Mouse (Mus musculus): Measurements from ENCODE around the gene Dact3. TPM values are rescaled to one million over a fixed set of nuclear protein-coding genes. Genes with fewer than 3 reads are reported as not detected.

Dact3 gene
- total RNA-seq, 2 experiments from 2014 or later: 176 to 184 TPM

DNA sequence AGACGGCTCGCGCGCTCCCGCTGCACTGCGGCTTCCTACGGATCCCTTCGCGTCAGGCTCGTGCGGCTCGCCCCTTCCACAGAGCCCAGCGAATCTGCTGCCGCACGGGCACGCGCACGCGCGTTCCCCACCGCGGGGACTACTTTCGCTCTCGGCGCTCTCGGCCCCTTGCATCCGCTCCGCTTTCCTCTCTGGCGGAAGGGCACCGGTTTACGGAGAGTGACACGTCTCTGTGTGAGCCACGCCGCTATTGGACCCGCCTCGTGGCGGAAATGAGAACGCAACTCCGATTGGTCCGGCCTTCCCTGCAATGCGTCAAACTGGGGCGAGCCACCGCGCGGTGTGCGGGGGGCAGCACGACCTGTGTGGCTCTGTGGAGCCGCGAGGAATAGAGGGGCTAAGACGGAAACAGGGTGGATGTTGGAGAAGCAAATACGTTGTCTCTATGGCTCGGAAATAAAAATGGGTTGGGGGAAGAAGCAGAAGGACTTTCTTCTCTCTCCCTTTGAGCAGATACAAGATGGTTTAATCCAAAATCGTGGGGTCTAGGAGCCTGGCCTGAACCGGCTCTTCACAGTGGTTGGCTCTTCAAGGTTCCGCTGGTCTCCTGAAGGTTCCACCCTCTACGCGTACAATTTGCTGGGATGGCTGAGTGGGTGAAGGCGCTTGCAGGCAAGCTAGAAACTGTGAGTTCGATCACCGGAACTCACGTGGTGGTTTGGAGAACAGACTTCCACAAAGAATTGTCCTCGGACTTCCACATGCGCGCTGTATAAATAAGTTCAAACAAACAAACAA, 49.1 kb downstream of the Dact3 start, which contains the start of gene Calm3:
Gene Calm3, minus strand, starts transcription at position 78 of the 798 bp plus-strand sequence.
- intact Hi-C loops (cut with DNase I): loop anchor here (2.0 to 10.0 kb wide), 2 partner anchors 21 to 999 kb away; partner anchors contain the start of genes Pnmal2 and Selenow
- peak; percentile 99 to 100 for DNase-seq (ENCODE audit: low spot score in 2 of 2)

DNA sequence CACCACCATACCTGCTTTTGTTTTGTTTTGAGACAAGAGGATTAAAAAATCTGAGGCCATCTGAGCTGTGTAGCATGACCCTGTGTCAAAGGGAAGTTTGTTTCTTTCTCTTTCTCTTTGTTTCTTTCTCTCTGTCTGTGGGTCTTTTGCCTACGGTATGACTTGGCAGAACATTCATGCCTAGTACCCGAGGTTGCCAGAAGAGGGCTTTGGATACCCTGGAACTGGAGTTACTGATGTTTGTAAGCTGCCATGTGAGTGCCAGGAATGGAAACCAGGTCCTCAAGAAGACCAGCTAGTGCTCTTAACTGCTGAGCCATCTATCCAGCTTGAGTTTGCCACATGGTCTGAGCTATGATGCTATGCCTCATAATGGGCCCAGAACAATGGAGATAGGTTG, 53.2 kb downstream of the Dact3 start:
- intact Hi-C loops (cut with DNase I): loop anchor here (10.0 kb wide), 1 partner anchor 1004 kb away; the partner anchor contains the start of gene Selenow

DNA sequence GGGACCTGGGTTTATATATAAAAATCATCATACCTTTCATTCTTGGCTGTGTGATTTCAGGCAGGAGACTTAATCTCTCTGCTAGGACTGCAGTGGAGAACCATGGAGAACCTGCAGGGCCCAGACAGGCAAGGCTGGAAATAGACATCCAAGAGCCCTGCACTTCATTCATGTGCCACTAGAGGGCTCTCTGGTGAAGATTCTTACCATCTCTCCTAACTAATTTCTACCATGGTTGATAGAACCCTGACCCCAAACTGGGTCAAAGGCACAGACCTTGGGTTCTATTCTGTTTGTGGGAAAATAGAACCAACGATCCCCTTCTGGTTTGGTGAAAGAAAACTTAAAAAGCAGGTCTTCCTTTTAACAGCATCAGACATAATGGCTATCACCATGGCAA, 55.7 kb downstream of the Dact3 start:
- intact Hi-C loops (cut with DNase I): loop anchor here (5.0 kb wide), 1 partner anchor 121 kb away; no protein-coding TSS in a partner anchor
- DNase-seq (ENCODE audit: low spot score in 2 of 2): peak; percentile 84 to 89

More for the DNA sequence above, 53.2 kb downstream of the Dact3 start:
- no peak for DNase-seq (ENCODE audit: low spot score in 2 of 2)

DNA sequence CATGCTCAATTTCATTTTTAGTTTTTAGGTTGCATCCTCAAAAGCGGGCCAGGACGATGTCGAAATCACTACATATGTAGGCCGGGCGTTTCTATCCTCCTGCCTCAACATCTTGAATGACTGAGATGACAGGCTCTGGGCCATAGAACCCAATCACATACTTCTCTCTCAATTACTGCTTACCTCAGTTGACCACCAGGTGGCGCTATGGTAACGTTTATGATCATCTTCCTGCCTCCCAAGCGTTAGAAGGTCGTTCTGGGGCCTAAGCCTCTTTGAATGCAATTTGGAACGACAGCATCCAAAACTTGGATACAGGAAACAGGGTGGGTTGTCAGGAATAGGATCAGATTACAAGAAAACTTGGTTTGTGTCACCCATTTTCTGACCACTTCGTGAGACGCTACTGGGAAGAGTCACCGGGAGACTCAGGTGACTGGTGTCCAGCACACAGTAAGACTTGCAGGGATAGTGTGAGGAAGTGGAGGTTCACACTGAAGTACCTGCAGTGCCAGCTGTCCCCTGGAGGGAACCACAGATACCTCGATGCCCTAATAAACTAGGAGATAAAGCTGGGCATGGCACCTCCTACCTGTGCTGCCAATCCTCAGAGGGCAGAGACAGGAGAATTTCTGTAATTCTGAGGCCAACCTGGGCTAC, 57.0 kb downstream of the Dact3 start:
- intact Hi-C loops (cut with DNase I): loop anchor here (1.0 to 5.0 kb wide), 4 partner anchors 18 to 134 kb away; no protein-coding TSS in a partner anchor
- peak; percentile 90 to 94 for DNase-seq (ENCODE audit: low spot score in 2 of 2)

DNA sequence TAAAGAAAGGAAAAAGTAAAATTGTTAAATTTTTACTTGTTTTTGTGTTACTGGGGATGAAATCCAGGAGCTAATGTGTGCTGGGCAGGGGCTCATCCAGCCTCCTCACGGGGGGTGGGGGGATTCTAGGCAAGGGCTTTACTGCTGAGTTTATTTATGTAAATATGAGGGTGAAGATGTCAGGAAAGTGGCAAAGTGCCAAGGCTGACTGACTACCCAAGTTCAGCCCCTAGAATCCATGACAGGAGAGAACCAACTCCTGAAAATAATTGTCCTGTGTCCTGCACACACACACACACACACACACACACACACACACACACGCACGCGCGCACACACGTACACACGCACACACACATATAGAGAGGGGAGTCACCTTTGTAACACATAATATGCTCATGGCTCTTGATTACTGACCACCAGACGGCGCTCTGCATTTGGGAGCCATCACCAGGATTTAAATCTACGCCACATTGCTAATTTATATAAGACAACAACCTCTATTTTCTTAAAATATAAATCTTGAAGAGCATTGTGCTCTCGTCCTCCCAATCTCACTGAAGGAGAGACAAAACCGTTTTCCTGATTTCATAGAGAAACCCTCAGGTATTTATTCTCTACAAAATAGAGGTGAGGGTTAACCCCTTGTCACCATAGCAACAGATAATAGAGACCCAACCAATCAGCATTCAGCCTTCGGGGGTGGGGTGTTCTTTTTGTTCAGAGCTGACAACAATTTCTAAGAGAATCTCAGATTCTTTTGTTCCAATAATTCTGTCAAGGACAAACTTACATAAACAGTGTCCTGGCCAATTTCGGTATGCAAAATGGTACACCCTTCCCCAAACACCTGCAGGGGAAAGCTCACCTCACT, 57.8 kb downstream of the Dact3 start:
- DNase-seq (ENCODE audit: low spot score in 2 of 2): peak; percentile 77 to 78
- intact Hi-C loops (cut with DNase I): loop anchor here (1.0 to 5.0 kb wide), 4 partner anchors 17 to 133 kb away; no protein-coding TSS in a partner anchor

Other genes starting within 250 kb of the Dact3 start
- gene Ceacam15, start 199.6 kb upstream of the Dact3 start, total RNA-seq (2021): not detected
- gene Ceacam9, start 153.4 kb upstream of the Dact3 start, total RNA-seq (2021): under 1 TPM in 1 of 2 experiments, not detected in 1; 0.25 TPM
- gene Ap2s1, start 136.9 kb upstream of the Dact3 start, total RNA-seq (2021): 100 to 1,000 TPM; 278 to 295 TPM
- 1 to 10 TPM; 3.9 to 4.9 TPM for gene Slc1a5, start 94.0 kb upstream of the Dact3 start, total RNA-seq (2021)
- gene Strn4, start 59.4 kb upstream of the Dact3 start, total RNA-seq (2021): 100 to 1,000 TPM; 314 to 335 TPM
- 10 to 100 TPM; 47.7 to 50.8 TPM for gene Fkrp, start 58.6 kb upstream of the Dact3 start, total RNA-seq (2021)
- 1 to 10 TPM; 3.8 to 7.3 TPM for gene Prkd2, start 32.4 kb upstream of the Dact3 start, total RNA-seq (2021)
- 1 to 10 TPM; 2.5 to 4.0 TPM for gene Gng8, start 16.5 kb downstream of the Dact3 start, total RNA-seq (2021)
- under 1 TPM; 0.14 to 0.16 TPM for gene Ptgir, start 31.2 kb downstream of the Dact3 start, total RNA-seq (2021)
- 1,000 to 10,000 TPM; 1,837 to 1,919 TPM for gene Calm3, start 48.8 kb downstream of the Dact3 start, total RNA-seq (2021)
- gene Pnmal2, start 69.4 kb downstream of the Dact3 start, total RNA-seq (2021): 100 to 1,000 TPM; 268 to 274 TPM
- gene Pnmal1, start 84.4 kb downstream of the Dact3 start, total RNA-seq (2021): 100 to 1,000 TPM; 107 to 115 TPM
- 10 to 100 TPM; 62.3 to 64.9 TPM for gene Gm42372, start 107.8 kb downstream of the Dact3 start, total RNA-seq (2021)
- 1 to 10 TPM; 2.4 to 2.6 TPM for gene Ccdc8, start 117.4 kb downstream of the Dact3 start, total RNA-seq (2021)
- 100 to 1,000 TPM; 167 to 169 TPM for gene Ppp5c, start 152.6 kb downstream of the Dact3 start, total RNA-seq (2021)
- 1 to 10 TPM; 5.3 to 8.5 TPM for gene Hif3a, start 187.1 kb downstream of the Dact3 start, total RNA-seq (2021)
- gene Psg16, start 198.7 kb downstream of the Dact3 start, total RNA-seq (2021): 1 to 10 TPM; 4.1 to 5.5 TPM